Mouse (Mus musculus) ES-CJ7 (cell line): ENCODE results near the gene Adam30.

Source experiments
- DNase-seq: peaks from one replicate; pipeline ENCODE4 v3.0.0; 2011; ENCODE audit warnings: low read depth, low spot score

Gene Adam30

GRCm38 (mm10) chr3:98185163-98185714 lies 24.8 kb downstream of the Adam30 start:
- no peak for DNase-seq

- no peak for DNase-seq
Observed at GRCm38 (mm10) chr3:98187777-98188176, 27.3 kb downstream of the Adam30 start.

DNA sequence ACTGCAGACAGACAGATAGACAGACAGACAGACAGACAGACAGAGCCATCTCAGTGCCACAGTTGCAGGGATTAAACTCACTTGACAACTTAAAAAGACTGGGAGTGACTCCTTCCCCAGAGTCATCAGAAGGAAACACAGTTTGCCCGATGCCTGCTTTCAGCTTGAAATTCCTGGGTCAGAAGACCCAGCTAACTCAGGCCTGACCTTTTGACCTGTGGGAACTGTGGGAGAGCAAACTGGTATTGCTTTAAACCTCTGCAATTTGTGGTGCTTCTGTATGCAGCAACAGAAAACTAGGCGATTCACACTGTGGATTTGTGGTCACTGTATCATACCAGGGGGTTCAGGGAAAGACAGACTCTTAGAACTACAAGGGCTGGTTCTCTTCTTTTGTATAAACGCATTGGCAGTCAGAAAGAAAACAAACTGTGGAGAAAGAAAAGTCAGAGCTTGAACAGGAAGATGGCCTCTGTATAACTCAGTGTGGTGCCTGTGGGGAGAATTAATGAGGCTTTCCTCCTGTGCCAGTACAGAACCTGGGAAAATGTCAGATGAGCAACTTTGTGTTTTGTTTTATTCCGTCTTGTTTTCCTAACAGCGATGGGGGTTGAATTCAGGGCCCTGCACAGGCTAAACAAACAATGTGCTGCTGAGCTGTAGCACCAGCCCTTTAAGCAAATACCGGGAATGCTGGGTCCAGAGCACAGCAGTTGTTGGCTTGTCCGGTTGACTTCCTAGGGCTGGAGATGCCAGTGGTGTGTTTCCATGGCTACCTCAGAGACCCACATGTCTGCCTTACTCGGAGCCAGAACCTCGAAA lies 37.5 kb downstream of the Adam30 start:
- DNase-seq = no peak

- DNase-seq = no peak
Observed at GRCm38 (mm10) chr3:98199747-98200146, 39.3 kb downstream of the Adam30 start.

DNA sequence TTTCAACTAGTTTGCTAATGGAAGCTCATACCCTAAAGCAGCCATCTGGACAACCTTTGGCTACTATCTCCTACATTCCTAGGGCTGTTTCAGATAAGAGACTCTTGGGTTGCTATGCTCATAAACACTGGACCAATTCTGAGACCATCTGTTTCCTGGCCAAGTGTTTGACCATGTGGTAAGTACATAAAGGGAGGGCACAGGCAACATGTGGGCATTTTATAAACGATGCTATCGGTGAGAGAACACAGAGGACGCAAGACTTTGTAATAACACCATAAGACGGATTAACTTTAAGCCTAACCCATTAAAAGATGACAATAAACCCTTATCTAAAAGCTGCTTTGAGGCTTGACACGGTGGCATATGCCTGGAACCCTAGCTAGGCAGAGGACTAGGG lies 42.9 kb downstream of the Adam30 start:
- DNase-seq = no peak

DNA sequence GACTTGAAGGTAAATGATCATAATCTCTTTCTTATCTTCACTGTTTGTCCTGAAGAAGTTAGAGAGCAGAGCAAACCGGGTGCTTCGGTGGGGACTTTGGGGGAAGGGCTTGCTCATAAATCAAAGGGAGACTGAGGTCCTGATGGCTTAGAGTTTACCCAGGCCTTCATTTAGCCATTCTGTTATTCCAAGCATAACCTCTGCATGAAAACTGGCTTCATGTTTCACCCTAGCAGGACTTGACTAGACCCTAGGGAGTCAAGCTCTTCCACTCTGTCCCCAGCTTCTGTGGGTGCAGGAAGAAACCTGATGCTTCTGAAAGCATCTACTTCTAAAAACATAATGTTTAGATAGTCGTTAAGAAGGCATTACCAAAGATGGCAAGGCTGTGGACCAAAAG lies 46.5 kb downstream of the Adam30 start:
- no peak for DNase-seq

GRCm38 (mm10) chr3:98209161-98209560 lies 48.7 kb downstream of the Adam30 start:
- DNase-seq = no peak

DNA sequence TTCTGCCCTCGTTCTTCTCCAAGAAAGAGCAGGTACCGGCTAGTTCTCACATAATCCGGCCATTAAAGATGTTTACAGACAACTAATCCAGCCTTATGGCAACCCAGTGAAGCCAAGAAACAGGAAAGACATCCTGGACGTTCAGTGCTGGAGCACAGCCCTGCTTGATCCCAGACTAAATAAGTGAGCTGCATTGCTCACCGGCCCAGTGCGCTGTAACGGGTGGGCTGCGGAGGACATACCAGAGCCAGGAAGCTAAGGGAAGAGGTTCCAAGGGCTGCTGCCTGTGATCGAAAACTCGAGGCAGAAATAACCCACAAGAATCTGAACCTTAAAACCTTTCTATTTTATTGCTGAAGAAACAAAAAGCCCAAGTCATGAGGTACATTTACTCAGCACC lies 50.4 kb downstream of the Adam30 start:
- no peak for DNase-seq

GRCm38 (mm10) chr3:98211301-98212081 lies 51.1 kb downstream of the Adam30 start:
- DNase-seq = no peak
